Mouse (Mus musculus) limb, embryonic 12.5 days (tissue): ENCODE data around the gene Zfp219. TPM values are rescaled to one million over a fixed set of nuclear protein-coding genes. Genes with fewer than 3 reads are reported as not detected.

Experiments used
- ATAC-seq: fragments of 200-750 bp; cut with Nextera tagmentation; 2 replicates; pipeline ENCODE4 v1.8.0; 2017; ENCODE audit warnings: low read depth, moderate TSS enrichment; ENCODE audit not compliant: insufficient number of reproducible peaks, insufficient read depth, low FRiP score, low TSS enrichment
- H3K27ac ChIP-seq: fragments of 300-500 bp; sonication (generic); 2 replicates; pipeline ENCODE4 v1.5.1; 2016; ENCODE audit warnings: mild to moderate bottlenecking, moderate library complexity
- H3K27me3 ChIP-seq: fragments of 300-500 bp; sonication (generic); 2 replicates; pipeline ENCODE4 v1.6.1; 2016; ENCODE audit warnings: mild to moderate bottlenecking, moderate library complexity
- H3K36me3 ChIP-seq: fragments of 300-500 bp; sonication (generic); 2 replicates; pipeline ENCODE4 v1.6.1; 2016; ENCODE audit warnings: mild to moderate bottlenecking, moderate library complexity
- H3K4me1 ChIP-seq: fragments of 300-500 bp; sonication (generic); replicated peaks from 2 replicates; pipeline ENCODE4 v1.6.1; 2016
- H3K4me2 ChIP-seq: fragments of 300-500 bp; sonication (generic); 2 replicates; pipeline ENCODE4 v1.6.1; 2016; ENCODE audit warnings: mild to moderate bottlenecking, moderate library complexity
- H3K4me3 ChIP-seq: fragments of 300-500 bp; sonication (generic); replicated peaks from 2 replicates; pipeline ENCODE4 v1.5.1; 2016; ENCODE audit warnings: mild to moderate bottlenecking
- H3K9ac ChIP-seq: fragments of 300-500 bp; sonication (generic); replicated peaks from 2 replicates; pipeline ENCODE4 v1.6.1; 2016; ENCODE audit warnings: mild to moderate bottlenecking, moderate library complexity
- H3K9me3 ChIP-seq: fragments of 300-500 bp; sonication (generic); 2 replicates; pipeline ENCODE4 v1.6.1; 2016; ENCODE audit warnings: mild to moderate bottlenecking, moderate library complexity
- WGBS: fragments of 180-500 bp; shearing (Covaris S2); methylation state at CpG from one replicate; pipeline ENCODE4 v1.1.7; 2016; 5-methylcytosine and 5-hydroxymethylcytosine counted together
- polyA plus RNA-seq: library from polyadenylated mRNA; unstranded; fragments of >200 nt; fragmentation: Nextera tagmentation; extraction: Ambion mirVana; gene quantifications from 2 replicates; pipeline ENCODE4 v1.2.1, GENCODE M21; 2016

Zfp219 gene
- polyA plus RNA-seq, 1 experiment from 2014 or later, result 60.9 TPM

- Histone ChIP-seq H3K9ac (no peak overlapping the region), H3K4me3 (no peak overlapping the region), H3K9me3 (no peaks in the 10 kb centered on the region), H3K27me3 (no peaks in the 10 kb centered on the region), H3K36me3 (no peaks in the 10 kb centered on the region), H3K27ac (no peak overlapping the region), H3K4me1 (no peaks in the 10 kb centered on the region), H3K4me2 (no peak overlapping the region)
- no peak for ATAC-seq
- 89% methylated on average over 6 of the region's 6 CpGs for WGBS
Measured at GRCm38 (mm10) chr14:52035926-52036325, 15.4 kb upstream of the Zfp219 start.

DNA sequence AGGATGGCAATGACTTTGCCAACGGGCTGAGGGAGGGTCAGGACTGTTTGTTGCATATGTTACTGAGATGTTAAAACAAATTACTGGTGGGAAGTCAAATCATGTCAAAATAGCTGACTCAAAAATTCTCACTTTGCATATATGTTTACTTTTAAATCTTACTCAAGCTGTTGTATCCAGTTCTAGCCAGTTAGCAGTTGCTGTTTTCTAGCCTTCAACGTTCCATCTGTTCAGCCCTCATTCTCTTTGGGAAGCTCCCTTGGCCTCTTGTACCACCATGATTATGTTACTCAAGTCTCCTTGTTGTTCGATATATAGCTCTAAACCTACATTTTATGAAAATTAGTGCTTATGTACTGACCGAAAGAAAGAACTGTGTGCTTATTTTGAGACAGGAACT lies 5.8 kb upstream of the Zfp219 start:
- Histone ChIP-seq H3K9ac (no peak overlapping the region), H3K4me1 (peaks cover 17% of the 10 kb centered on the region), H3K9me3 (no peaks in the 10 kb centered on the region), H3K36me3 (no peaks in the 10 kb centered on the region), H3K4me3 (no peak overlapping the region), H3K27ac (no peak overlapping the region), H3K4me2 (no peak overlapping the region), H3K27me3 (no peaks in the 10 kb centered on the region)
- 87% methylated on average over 4 of the region's 4 CpGs for WGBS
- ATAC-seq, result no peak

DNA sequence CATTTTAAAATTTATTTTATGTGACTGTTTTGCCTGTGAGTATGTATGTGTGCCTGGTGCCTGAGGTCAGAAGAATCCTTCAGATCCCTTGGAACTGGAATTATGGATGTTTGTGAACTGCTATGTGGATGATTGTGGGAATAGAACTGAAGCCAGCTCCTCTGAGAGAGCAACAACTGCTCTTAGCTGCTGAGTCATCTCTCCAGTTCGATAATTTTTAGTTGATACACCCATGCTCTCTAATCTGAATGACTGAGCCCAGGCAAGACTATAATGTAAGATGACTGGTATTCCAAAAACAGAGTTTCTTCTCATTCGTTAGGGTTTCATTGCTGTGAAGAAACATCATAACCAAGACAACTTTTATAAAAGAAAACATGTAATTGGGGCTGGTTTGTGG lies 3.6 kb upstream of the Zfp219 start:
- H3K36me3 ChIP-seq, result no peaks in the 10 kb centered on the region
- H3K4me1 ChIP-seq, result peaks cover 24% of the 10 kb centered on the region
- no peaks in the 10 kb centered on the region for H3K27me3 ChIP-seq
- no peak overlapping the region for H3K4me2 ChIP-seq
- ATAC-seq, result no peak
- H3K4me3 ChIP-seq, result no peak overlapping the region
- H3K9me3 ChIP-seq, result no peaks in the 10 kb centered on the region
- WGBS, result 89% methylated on average over 2 of the region's 2 CpGs
- H3K27ac ChIP-seq, result no peak overlapping the region; the same call in 1 of the 2 replicates
- H3K9ac ChIP-seq, result no peak overlapping the region

DNA sequence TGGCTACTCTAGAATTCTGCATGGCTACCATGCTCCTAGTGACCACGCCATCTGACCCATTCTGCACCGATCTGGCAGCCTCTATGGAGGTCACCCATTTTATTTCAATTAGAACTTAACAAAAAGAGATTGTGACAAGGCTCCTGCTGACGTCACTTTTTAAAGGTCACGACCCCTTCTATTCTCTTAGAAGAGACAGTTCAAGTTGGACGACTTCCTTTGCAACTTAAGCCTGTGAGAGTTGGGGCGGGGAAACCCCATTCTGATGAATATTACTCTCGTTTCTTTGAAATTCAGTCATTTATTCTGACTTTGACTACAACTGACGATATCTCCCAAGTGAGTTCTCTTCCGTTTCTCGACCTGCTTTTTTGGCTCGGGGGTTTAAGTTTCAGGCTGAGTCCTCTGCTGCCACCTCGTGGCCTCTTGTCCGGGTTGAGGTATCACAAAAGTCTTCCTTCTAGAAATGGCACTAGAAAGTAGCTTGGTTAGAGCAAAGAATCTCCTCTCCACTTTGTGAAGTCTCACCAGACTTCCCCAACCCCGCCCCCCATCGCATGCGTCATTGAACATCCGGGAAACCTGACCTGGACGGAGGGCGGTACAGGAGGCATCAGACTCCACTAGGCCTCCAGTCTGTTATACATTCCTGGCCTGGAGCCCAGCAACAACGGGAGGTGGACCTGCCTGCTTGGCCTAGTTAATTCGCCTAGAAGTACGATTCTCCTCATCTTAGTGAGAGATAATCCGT lies 2.4 kb upstream of the Zfp219 start:
- no peaks in the 10 kb centered on the region for H3K27me3 ChIP-seq
- peak overlapping the region; percentile 27 for H3K4me3 ChIP-seq
- H3K36me3 ChIP-seq, result no peaks in the 10 kb centered on the region
- no peaks in the 10 kb centered on the region for H3K9me3 ChIP-seq
- H3K27ac ChIP-seq, result peak overlapping the region; percentile 87
- peaks cover 30% of the 10 kb centered on the region for H3K4me1 ChIP-seq
- peak overlapping the region; percentile 60 for H3K4me2 ChIP-seq
- peak; percentile 18; the same call in 1 of the 2 replicates for ATAC-seq
- peak overlapping the region; percentile 23; the same call in 1 of the 2 replicates for H3K9ac ChIP-seq
- WGBS, result 5% methylated on average over 23 of the region's 23 CpGs

- ATAC-seq, result no peak
- Histone ChIP-seq H3K4me1 (peaks cover 30% of the 10 kb centered on the region), H3K4me2 (peak overlapping the region; percentile 60), H3K36me3 (no peaks in the 10 kb centered on the region), H3K9ac (no peak overlapping the region), H3K4me3 (peak overlapping the region; percentile 27), H3K27me3 (no peaks in the 10 kb centered on the region), H3K9me3 (no peaks in the 10 kb centered on the region), H3K27ac (peak overlapping the region; percentile 87; the same call in 1 of the 2 replicates)
- 68% methylated on average over 3 of the region's 3 CpGs for WGBS
Measured at GRCm38 (mm10) chr14:52022244-52022708, 1.7 kb upstream of the Zfp219 start.

DNA sequence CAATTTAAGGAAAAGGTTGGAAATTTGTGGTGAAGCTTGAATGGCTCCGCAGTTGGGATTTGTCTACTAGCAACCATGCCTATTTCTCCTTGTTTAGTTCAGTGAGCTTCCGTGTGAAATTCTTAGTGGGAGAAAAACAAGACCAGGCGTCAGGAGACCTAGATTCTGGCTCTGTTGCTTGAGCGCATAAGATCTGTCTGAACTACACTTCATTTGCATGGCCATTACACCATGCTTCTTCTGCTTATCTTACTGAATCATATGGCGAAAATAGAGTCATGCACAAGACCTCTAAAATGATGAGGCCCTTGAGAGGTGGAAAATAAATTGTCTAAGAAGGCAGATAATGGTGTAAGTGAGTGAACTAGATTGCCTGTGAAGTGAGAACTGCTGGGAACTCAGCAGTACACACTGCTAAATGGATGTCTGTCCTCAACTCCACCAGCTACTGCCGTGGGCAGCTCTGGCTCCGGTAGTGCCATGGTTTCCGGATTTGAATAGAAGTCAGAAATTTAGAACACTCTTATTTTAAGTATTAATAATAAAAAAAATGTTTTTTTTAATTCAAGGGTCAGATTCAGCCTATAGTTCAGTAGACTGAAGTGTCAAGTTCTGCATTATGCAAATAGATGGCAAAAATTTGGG lies 1.2 kb upstream of the Zfp219 start:
- H3K36me3 ChIP-seq, result no peaks in the 10 kb centered on the region
- H3K9me3 ChIP-seq, result no peaks in the 10 kb centered on the region
- no peak for ATAC-seq
- H3K4me2 ChIP-seq, result peak overlapping the region; percentile 66; the same call in 1 of the 2 replicates
- no peaks in the 10 kb centered on the region for H3K27me3 ChIP-seq
- 90% methylated on average over 8 of the region's 8 CpGs for WGBS
- H3K4me3 ChIP-seq, result no peak overlapping the region
- H3K9ac ChIP-seq, result no peak overlapping the region
- H3K4me1 ChIP-seq, result peaks cover 30% of the 10 kb centered on the region
- H3K27ac ChIP-seq, result peak overlapping the region; percentile 99; the same call in 1 of the 2 replicates

- peak overlapping the region; percentile 65; the same call in 1 of the 2 replicates for H3K4me3 ChIP-seq
- WGBS, result 63% methylated on average over 4 of the region's 4 CpGs
- no peak for ATAC-seq
- H3K27ac ChIP-seq, result peak overlapping the region; percentile 99
- H3K4me2 ChIP-seq, result peak overlapping the region; percentile 66
- H3K9ac ChIP-seq, result no peak overlapping the region; the same call in 1 of the 2 replicates
- no peaks in the 10 kb centered on the region for H3K27me3 ChIP-seq
- H3K36me3 ChIP-seq, result no peaks in the 10 kb centered on the region
- no peaks in the 10 kb centered on the region for H3K9me3 ChIP-seq
- H3K4me1 ChIP-seq, result peaks cover 30% of the 10 kb centered on the region
Measured at GRCm38 (mm10) chr14:52021138-52021529, 601 bp upstream of the Zfp219 start.

DNA sequence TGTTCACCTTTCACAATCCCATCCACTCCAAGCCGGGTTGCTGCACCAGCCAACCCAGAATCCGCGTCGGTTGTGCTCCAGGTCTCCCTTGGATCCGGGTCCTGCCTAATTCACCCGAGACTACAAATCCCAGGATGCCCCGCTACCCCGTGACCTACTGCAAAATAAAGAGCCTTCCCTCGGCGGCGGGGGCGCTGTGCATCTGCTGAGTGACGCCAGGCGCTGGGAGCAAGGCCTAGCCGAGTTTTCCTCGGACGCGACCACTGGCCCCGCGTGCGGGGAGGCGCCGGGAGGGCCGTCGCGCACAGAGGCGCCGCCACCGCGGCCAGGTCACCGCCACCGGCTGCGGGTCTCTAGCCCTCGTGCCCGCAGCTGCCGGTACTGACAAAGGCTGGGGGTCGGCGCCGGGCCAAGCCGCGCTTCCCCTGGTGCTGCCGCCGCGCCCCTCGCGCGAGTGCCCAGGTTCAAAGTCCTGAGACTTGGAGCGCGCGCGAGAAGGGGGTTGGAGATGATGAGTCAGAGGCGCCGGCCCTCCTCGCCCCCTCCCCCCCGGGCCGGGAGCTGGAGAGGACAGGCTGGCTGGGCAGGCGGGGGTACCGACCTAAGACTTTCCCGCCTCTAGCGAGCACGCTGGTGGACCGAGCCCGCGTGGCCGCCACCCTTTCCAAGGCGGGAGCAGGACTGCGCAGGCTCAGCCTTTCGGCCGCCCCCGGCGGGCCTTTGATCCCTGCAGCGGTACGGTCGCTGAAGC lies 768 bp downstream of the Zfp219 start:
- peak overlapping the region; percentile 65 for H3K4me3 ChIP-seq
- WGBS, result under 1% methylated on average over 73 of the region's 74 CpGs
- H3K4me1 ChIP-seq, result peaks cover 41% of the 10 kb centered on the region
- H3K9me3 ChIP-seq, result no peaks in the 10 kb centered on the region
- ATAC-seq, result peak; percentile 90
- no peaks in the 10 kb centered on the region for H3K36me3 ChIP-seq
- H3K27ac ChIP-seq, result peak overlapping the region; percentile 99
- no peaks in the 10 kb centered on the region for H3K27me3 ChIP-seq
- peak overlapping the region; percentile 66 for H3K4me2 ChIP-seq
- peak overlapping the region; percentile 87 for H3K9ac ChIP-seq

DNA sequence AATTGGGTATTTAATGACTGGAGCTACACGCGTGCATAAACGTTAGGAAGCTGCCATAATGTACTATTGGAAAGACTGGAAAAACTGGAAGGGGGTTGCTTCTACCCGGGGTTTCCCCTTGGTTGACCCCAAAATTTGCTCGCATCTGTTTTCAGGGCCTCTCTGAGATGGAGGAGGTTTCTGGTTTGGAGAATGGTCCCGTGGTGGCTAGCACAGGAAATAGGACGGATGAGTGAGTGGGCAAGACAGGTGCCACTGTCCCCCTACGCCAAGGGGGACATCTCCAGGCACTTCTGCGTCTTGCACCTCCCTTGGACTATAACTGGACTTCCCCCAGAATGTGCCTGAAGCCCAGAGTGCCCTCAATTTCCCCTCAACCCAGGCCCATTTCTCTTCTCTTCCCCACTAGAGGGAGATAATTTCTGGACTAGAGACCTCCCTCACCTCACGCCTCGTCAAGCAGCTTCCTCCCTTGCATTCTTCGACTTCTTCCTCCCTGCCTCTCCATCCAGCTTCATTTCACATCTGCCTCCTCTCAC lies 1.4 kb downstream of the Zfp219 start:
- Histone ChIP-seq H3K4me1 (peaks cover 41% of the 10 kb centered on the region), H3K27me3 (no peaks in the 10 kb centered on the region), H3K9ac (peak overlapping the region; percentile 87), H3K4me3 (peak overlapping the region; percentile 65), H3K27ac (peak overlapping the region; percentile 99), H3K36me3 (no peaks in the 10 kb centered on the region), H3K9me3 (no peaks in the 10 kb centered on the region), H3K4me2 (peak overlapping the region; percentile 66)
- 36% methylated on average over 12 of the region's 12 CpGs for WGBS
- peak; percentile 3 for ATAC-seq

DNA sequence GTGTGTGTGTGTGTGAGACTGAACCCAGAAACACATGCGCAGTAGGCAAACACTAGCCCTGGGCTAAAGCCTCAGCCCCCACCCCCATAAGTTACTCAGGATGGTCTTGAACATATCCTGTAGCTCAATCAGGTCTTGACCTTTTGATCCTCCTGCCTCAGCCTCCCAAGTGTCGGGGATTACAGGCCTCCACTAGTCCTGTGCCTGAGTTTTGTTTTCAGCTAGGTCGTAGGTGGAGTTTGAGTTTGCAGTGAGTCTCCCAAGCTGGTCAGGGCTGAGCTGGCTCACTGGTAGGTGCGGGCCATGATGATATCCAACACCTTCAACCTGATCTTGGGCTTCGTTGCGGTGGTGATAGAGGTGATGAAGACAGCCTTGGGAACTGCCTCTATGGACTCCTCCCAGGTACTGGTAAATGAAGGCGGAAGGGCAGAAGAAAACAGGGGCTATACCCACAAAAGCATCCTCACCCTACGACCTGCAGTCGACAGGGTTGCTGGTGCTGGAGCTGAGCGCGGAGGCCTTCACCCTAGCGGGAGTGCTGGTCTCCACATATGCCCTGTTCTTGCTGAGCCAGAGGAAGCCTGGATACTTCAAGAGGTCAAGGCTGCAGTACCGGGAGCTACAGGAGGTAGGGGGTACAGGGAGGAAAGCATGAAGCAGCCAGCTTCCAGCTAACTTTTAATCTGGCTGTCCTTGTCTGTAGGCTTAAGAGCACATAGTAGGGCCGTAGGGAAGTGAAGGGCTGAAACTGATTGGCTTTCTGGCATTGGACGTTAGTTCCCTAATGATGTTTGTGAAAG lies 2.1 kb downstream of the Zfp219 start:
- Histone ChIP-seq H3K9me3 (no peaks in the 10 kb centered on the region), H3K27me3 (no peaks in the 10 kb centered on the region), H3K27ac (peak overlapping the region; percentile 99; the same call in 1 of the 2 replicates), H3K36me3 (no peaks in the 10 kb centered on the region), H3K9ac (peak overlapping the region; percentile 87; the same call in 1 of the 2 replicates), H3K4me3 (peak overlapping the region; percentile 65), H3K4me2 (peak overlapping the region; percentile 66), H3K4me1 (peaks cover 41% of the 10 kb centered on the region)
- 87% methylated on average over 15 of the region's 15 CpGs for WGBS
- no peak for ATAC-seq
